Mouse (Mus musculus) stomach, embryonic 16.5 days (tissue): ENCODE data around the gene Mrpl27. TPM values are rescaled to one million over a fixed set of nuclear protein-coding genes. Genes with fewer than 3 reads are reported as not detected.

Experiments used
- ATAC-seq: fragments of 200-750 bp; cut with Nextera tagmentation; 2 replicates; pipeline ENCODE4 v1.8.0; 2017; ENCODE audit warnings: moderate number of reproducible peaks, moderate TSS enrichment; ENCODE audit not compliant: insufficient read depth, low FRiP score
- H3K27ac ChIP-seq: fragments of 300-500 bp; sonication (generic); 2 replicates; pipeline ENCODE4 v1.5.1; 2014; ENCODE audit warnings: low read length
- H3K27me3 ChIP-seq: fragments of 300-500 bp; sonication (generic); 2 replicates; pipeline ENCODE4 v1.6.1; 2014; ENCODE audit warnings: low read length, control low read depth, mixed read lengths; ENCODE audit not compliant: control insufficient read depth, insufficient read depth
- H3K36me3 ChIP-seq: fragments of 300-500 bp; sonication (generic); 2 replicates; pipeline ENCODE4 v1.6.1; 2014; ENCODE audit warnings: low read length; ENCODE audit not compliant: control insufficient read depth, insufficient read depth
- H3K4me1 ChIP-seq: fragments of 300-500 bp; sonication (generic); 2 replicates; pipeline ENCODE4 v1.6.1; 2014; ENCODE audit warnings: low read length, control low read depth, mixed read lengths; ENCODE audit not compliant: control insufficient read depth, insufficient read depth
- H3K4me2 ChIP-seq: fragments of 300-500 bp; sonication (generic); 2 replicates; pipeline ENCODE4 v1.6.1; 2014; ENCODE audit warnings: low read depth, low read length, mixed read lengths
- H3K4me3 ChIP-seq: fragments of 300-500 bp; sonication (generic); replicated peaks from 2 replicates; pipeline ENCODE4 v1.5.1; 2014; ENCODE audit warnings: mild to moderate bottlenecking, low read length
- H3K9ac ChIP-seq: fragments of 300-500 bp; sonication (generic); 2 replicates; pipeline ENCODE4 v1.6.1; 2014; ENCODE audit warnings: low read length
- H3K9me3 ChIP-seq: fragments of 300-500 bp; sonication (generic); replicated peaks from 2 replicates; pipeline ENCODE4 v1.6.1; 2016; ENCODE audit warnings: low read length, control low read depth; ENCODE audit not compliant: control insufficient read depth
- WGBS: fragments of 180-500 bp; shearing (Covaris S2); extraction: QIAGEN DNeasy Blood & Tissue Kit; methylation state at CpG from one replicate; pipeline ENCODE4 v1.1.7; 2014; 5-methylcytosine and 5-hydroxymethylcytosine counted together
- polyA plus RNA-seq: library from polyadenylated mRNA; unstranded; fragments of >200 nt; fragmentation: Nextera tagmentation; extraction: Ambion mirVana; gene quantifications from 2 replicates; pipeline ENCODE4 v1.2.1, GENCODE M21; 2015

Mrpl27 gene
- 122 and 126 TPM in 2 replicates for polyA plus RNA-seq

DNA sequence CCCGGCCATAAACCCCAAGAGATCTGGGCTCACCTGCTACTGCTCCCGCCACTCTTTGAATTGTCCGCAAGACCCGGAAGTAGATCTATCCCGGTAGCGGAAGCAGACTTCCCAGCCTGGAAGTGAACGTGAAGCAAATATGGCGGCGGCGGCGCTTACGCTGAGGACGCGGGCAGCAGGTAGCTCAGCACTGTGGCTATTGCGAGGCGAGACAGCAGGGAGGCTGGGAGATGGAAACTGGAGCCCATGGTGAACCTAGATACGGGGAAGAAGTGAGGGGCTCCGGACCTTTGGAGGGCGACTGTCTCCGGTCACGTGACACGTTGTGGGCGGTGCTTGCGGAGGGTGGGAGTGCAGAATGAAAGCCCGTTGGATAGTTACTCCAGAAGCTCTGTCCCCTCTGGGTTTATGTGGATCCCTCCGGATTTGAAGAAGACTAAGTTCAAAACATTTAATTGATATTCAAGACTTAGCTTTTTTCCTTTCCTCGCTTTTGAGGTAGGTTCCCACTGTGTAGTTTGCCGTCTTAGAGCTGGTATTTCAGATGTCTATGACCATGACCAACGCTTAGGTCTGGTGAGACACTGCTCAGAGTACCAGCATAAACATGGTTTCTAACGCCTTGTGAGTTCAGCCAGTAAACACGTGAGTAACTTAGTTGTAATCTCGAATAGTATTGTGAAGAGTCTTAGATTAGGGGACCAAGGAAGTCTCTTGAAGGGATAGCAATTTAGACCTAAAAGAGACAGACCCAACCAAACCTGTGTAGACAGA, at the start of gene Mrpl27, which contains the start of gene Eme1:
Mrpl27 (plus strand) TSS at position 105 of the 774 bp plus-strand sequence.
Eme1 (minus strand) TSS at position 302 of the 774 bp plus-strand sequence.
- Histone ChIP-seq H3K4me2 (peak within 1 kb of the TSS; percentile 88), H3K27me3 (no peaks in the 10 kb centered on the region), H3K36me3 (no peaks in the 10 kb centered on the region), H3K9me3 (no peaks in the 10 kb centered on the region), H3K4me3 (peak within 1 kb of the TSS; percentile 74), H3K9ac (peak within 1 kb of the TSS; percentile 83), H3K4me1 (peaks cover 12% of the 10 kb centered on the region; the same call in 1 of the 2 replicates), H3K27ac (peak within 1 kb of the TSS; percentile 95)
- ATAC-seq = peak; percentile 89
- under 1% methylated on average over 32 of the region's 32 CpGs for WGBS

DNA sequence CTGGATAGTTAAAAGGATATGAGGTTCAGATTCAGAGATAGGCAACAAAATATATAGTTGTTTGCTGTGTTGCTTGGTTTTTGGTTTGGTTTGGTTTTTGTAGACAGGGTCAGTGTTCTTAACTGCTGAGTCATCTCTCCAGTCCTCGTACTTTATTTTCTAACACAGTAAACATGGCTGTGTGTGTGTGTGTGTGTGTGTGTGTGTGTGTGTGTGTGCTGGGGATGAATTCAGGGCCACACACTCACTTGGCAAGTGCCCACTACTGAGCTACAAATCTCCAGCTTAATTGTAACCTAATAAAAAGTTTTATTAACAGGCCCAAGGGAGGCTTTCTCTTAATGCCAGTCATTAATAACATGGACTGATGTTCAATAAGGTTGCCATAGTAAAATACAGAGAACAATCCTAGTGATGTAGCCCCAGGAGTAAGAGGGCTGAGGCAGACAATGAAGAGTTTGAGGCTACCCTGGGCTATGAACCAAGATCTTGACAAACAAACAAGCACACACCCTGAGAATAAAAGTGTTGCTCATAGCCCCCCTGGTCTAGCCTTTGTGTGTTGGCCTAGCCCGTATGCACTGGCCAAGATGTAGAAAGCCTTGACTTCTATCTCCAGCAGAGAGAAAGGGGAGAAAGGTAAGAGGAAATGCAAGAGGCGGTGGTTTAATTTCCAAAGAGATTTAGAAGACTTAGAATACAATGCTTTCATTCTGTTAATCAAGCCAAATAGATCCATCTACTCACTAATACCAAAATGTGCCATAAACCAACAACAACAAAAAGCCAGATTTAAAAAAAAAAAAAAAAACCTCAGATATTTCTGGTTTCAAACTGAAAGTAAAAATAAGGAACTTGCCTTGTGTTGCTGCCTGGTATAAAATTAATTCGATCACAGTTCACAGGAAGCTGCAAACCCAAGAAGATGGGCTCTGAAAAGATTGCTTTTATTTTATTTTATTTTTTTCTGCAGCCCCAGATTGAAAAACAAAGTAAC, 42.5 kb upstream of the Mrpl27 start:
- Histone ChIP-seq H3K4me3 (no peak overlapping the region), H3K27ac (no peak overlapping the region), H3K27me3 (no peaks in the 10 kb centered on the region), H3K9ac (no peak overlapping the region), H3K4me1 (no peaks in the 10 kb centered on the region), H3K9me3 (no peaks in the 10 kb centered on the region), H3K36me3 (no peaks in the 10 kb centered on the region), H3K4me2 (no peak overlapping the region)
- no peak for ATAC-seq
- WGBS = 63% methylated on average over 4 of the region's 4 CpGs

DNA sequence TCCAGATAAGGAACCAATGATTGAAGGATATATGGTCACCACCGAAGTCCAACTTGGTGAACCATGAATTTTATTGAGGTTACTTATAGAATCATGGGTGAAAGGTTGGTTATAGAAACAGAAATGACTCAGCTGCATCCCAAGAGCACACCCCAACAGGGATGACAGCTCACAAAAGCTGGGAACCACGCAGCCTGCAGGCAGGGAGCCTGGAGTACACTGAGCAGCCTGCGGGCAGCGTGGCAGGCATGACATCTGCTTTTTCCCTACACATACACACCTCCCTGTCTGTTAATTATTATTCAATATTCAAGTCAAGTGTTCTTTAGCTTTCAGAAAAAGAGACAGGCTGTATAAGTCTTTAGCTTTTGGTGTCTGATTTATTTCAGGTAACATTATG, 39.0 kb upstream of the Mrpl27 start:
- Histone ChIP-seq H3K4me1 (no peaks in the 10 kb centered on the region), H3K36me3 (no peaks in the 10 kb centered on the region), H3K4me3 (no peak overlapping the region), H3K27ac (no peak overlapping the region), H3K9ac (no peak overlapping the region), H3K27me3 (no peaks in the 10 kb centered on the region), H3K9me3 (no peaks in the 10 kb centered on the region), H3K4me2 (no peak overlapping the region)
- 78% methylated on average over 4 of the region's 4 CpGs for WGBS
- ATAC-seq = no peak

DNA sequence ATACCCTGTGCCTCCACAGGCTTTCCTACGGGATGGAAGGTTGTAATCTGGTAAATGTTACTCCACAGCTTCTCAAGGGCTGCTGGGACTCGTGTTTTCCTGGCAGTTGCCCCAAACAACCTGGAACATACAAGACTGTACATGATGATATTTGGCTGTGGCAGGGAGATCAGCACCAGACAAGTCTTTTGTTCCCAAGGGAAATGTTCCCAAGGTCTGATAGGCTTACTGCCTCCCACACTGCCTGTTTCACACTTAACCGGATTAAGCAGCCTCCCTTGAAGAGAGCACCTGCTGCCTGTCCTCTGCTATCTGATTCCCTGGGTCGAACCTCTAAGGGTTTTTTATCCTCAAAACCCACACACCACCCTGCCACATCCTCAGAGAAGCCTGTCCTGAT, 38.1 kb upstream of the Mrpl27 start:
- no peak for ATAC-seq

DNA sequence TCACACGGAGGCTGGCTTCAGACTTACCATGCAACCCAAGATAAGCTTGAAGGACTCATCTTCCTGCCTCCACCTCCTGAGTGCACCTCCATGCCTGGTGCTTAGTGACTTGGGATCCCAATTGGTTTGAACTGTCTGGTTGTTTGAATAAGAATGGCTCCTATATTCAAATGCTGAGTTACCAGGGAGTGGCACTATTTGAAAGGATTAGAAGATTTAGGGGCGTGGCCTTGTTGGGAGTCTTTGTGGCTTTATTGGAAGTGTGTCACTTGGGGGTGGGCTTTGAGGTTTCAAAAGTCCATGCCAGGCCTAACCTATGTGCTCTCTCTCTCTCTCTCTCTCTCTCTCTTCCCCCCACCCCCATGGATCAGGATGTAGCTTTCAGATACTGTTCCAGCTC, 35.9 kb upstream of the Mrpl27 start:
- Histone ChIP-seq H3K4me2 (no peak overlapping the region), H3K4me3 (no peak overlapping the region), H3K9ac (no peak overlapping the region), H3K27ac (no peak overlapping the region), H3K4me1 (no peaks in the 10 kb centered on the region), H3K36me3 (no peaks in the 10 kb centered on the region), H3K27me3 (no peaks in the 10 kb centered on the region), H3K9me3 (no peaks in the 10 kb centered on the region)
- no peak for ATAC-seq
- WGBS = 85% methylated on average over 2 of the region's 2 CpGs

More for the DNA sequence above, 38.1 kb upstream of the Mrpl27 start:
- no peaks in the 10 kb centered on the region for H3K4me1 ChIP-seq
- 32% methylated on average over 4 of the region's 4 CpGs for WGBS
- H3K9me3 ChIP-seq = no peaks in the 10 kb centered on the region
- H3K4me2 ChIP-seq = no peak overlapping the region
- H3K27me3 ChIP-seq = no peaks in the 10 kb centered on the region
- H3K9ac ChIP-seq = no peak overlapping the region
- no peaks in the 10 kb centered on the region for H3K36me3 ChIP-seq
- no peak overlapping the region for H3K4me3 ChIP-seq
- H3K27ac ChIP-seq = no peak overlapping the region

DNA sequence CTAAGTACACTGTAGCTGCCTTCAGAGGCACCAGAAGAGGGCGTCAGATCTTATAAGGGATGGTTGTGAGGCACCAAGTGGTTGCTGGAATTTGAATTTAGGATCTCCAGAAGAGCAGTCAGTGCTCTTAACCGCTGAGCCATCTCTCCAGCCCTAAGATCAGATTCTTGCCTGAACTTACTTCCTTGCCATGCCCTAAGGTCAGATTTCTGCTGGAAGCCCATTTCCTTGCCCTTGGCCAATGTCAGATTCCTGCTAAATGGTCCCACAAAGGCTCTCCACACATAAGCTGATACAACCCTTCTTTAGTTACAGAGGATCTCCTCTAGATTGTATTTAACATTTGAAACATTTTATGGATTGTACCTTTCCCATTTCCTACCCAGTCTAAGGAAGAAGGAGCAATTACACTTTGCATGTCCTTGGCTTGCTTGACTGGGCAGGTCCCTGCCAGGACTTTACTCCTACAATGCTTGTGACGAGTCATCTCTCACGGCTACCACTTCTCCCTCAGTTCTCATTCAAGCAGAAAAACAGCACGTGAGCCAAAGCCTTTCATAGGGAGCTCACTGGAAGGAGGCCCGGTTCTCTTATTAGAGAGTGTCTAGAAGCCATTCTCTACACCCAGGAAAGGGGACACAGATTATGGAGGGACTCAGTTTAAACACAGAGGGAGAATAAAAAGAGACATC, 32.7 kb upstream of the Mrpl27 start:
- H3K9me3 ChIP-seq = no peaks in the 10 kb centered on the region
- no peaks in the 10 kb centered on the region for H3K4me1 ChIP-seq
- 59% methylated on average over 6 of the region's 6 CpGs for WGBS
- H3K4me3 ChIP-seq = no peak overlapping the region
- no peaks in the 10 kb centered on the region for H3K27me3 ChIP-seq
- H3K36me3 ChIP-seq = no peaks in the 10 kb centered on the region
- ATAC-seq = no peak
- H3K4me2 ChIP-seq = no peak overlapping the region
- H3K9ac ChIP-seq = no peak overlapping the region
- H3K27ac ChIP-seq = no peak overlapping the region

DNA sequence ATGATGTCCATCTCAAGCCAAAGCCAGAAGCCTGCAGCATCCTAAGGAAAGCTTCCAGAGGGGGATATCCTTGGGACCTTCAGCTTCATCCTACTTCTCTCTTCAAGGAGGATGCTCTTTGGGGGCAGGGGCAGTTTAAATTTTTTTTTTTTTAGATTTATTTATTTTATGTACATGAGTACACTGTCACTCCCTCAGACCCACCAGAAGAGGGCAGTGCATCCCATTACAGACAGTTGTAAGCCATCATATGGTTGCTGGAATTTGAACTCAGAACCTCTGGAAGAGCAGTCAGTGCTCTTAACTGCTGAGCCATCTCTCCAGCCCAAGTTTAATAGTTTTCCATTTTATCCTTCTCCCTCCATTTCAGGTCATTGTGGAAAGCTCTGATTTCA, 32.1 kb upstream of the Mrpl27 start:
- no peak overlapping the region for H3K4me2 ChIP-seq
- no peaks in the 10 kb centered on the region for H3K27me3 ChIP-seq
- no peaks in the 10 kb centered on the region for H3K4me1 ChIP-seq
- H3K9ac ChIP-seq = no peak overlapping the region
- no peak for ATAC-seq
- no peak overlapping the region for H3K4me3 ChIP-seq
- no peaks in the 10 kb centered on the region for H3K36me3 ChIP-seq
- no peak overlapping the region for H3K27ac ChIP-seq
- no peaks in the 10 kb centered on the region for H3K9me3 ChIP-seq

DNA sequence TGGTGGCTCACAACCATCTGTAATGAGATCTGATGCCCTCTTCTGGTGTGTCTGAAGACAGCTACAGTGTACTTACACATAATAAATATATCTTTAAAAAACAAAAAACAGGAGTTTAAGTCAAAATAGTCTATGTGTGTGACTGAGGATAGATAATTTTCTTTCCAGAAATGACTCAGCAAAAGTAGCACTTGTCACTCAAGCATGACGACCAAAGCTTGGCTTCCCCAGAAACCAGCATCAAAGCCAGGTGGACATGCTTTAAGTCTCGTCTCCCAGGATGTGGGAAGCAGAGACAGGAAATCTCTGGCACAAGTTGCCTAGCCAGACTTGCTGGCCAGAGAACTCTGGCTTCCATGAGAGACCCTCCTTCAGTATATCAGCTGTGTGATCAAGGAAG, 31.4 kb upstream of the Mrpl27 start:
- Histone ChIP-seq H3K4me1 (no peaks in the 10 kb centered on the region), H3K36me3 (no peaks in the 10 kb centered on the region), H3K9me3 (no peaks in the 10 kb centered on the region), H3K9ac (no peak overlapping the region), H3K4me3 (no peak overlapping the region), H3K27ac (no peak overlapping the region), H3K4me2 (no peak overlapping the region), H3K27me3 (no peaks in the 10 kb centered on the region)
- 76% methylated on average over 2 of the region's 2 CpGs for WGBS
- ATAC-seq = no peak
